Mouse (Mus musculus) small intestine, adult 2 months (tissue): ENCODE measurements around the gene Sema3c.

ENCODE experiments used
- CTCF ChIP-seq: fragments of 200-500 bp; IDR thresholded peaks from 2 replicates; pipeline ENCODE4 v1.5.1; 2012; ENCODE audit warnings: low read depth, mild to moderate bottlenecking, control low read depth, inconsistent platforms, low read length, moderate library complexity, mixed read lengths; ENCODE audit not compliant: insufficient replicate concordance, insufficient read length; ENCODE audit errors: extremely low read depth
- POLR2A ChIP-seq: fragments of 200-500 bp; IDR thresholded peaks from 2 replicates; pipeline ENCODE4 v1.6.1; 2012; ENCODE audit warnings: low read depth, mild to moderate bottlenecking, control low read depth, inconsistent platforms, low read length, moderate library complexity

DNA sequence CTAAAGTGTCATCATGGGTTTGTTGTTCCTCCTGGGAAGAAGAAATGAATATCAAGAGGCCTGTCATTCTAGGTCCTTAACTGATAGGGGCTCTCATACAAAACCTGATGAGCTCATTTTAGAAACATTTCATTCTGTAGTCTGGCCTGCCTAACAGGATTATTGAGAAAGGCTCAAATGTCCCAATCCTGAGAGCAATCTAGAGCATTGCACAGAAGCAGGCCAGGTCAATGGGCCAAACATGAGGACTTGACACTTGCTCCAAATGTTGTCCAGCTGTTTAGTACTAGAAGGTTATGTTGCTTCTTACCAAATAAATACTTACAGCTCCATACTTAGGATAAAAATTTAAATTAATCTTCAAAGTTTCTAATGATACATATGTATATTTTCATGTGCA is 97.3 kb downstream of the Sema3c start:
- TF ChIP-seq CTCF = no peak
- TF ChIP-seq POLR2A = no peak
